Mouse (Mus musculus): ENCODE results near the gene Atp5s. TPM values are rescaled to one million over a fixed set of nuclear protein-coding genes. Genes with fewer than 3 reads are reported as not detected.
A peak's percentile ranks its signal among the peaks of the same experiment; 100 is the strongest.

Atp5s gene
- polyA plus RNA-seq, 1 experiment: 20.2 TPM

DNA sequence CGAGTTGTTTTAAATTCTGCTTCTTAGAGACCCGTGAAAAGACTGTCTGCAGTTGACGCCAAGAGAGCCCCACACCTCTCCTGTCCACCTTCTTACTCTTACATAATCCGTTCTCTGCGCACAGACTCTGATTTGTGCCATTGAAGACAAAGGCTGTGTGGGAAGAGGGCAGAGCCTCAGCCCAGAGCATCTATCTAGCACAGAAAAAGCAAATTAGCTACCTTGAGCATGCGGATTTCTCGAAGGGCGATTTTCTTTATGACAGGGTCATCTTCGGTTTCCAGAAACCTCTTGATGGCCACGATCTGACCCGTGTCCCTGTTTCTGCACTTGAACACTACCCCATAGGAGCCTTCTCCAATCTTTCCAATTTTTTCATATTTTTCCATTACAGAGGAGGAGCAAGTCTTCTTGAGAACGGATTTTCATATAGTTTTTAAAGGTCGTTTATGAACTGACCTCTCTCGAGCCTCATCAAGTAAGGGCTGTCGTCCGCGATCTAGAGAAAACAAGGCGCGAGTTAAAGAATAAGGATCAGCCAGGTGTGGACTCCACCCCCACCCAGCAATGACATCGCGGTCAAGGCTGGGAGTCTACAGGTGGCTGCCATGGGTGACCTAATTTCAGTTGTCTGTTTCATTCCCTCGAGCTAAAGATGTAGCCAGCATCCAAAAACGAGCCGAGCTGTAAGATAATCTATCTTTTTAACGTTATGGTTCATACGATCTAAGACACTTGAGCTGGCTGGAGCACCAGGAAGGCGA lies 65.2 kb downstream of the Atp5s start:
- H3K4me1 ChIP-seq (ENCODE audit: control insufficient read depth, insufficient read depth, low read length): peaks cover 2% of the 10 kb centered on the region; the same call in 1 of the 2 replicates
- TF ChIP-seq POLR2A (IDR thresholded peaks at IDR 0.05; ENCODE audit: low read depth, low read length) (no peak), CTCF (conservative IDR thresholded peaks at IDR 0.05; ENCODE audit: insufficient read depth, insufficient read length, low read depth, low read length) (no peak)
- H3K27me3 ChIP-seq (replicated peaks; ENCODE audit: control insufficient read depth, insufficient read depth, low read length): no peaks in the 10 kb centered on the region
- no peaks in the 10 kb centered on the region for H3K36me3 ChIP-seq (ENCODE audit: control insufficient read depth, insufficient read depth, low read length)
- H3K4me3 ChIP-seq (ENCODE audit: insufficient read depth, low read depth, low read length): peak overlapping the region; percentile 52
- H3K27ac ChIP-seq (ENCODE audit: insufficient read depth, low read depth, low read length): peak overlapping the region; percentile 99
- 24% methylated on average over 27 of the region's 27 CpGs for WGBS
- DNase-seq: peak; percentile 74

DNA sequence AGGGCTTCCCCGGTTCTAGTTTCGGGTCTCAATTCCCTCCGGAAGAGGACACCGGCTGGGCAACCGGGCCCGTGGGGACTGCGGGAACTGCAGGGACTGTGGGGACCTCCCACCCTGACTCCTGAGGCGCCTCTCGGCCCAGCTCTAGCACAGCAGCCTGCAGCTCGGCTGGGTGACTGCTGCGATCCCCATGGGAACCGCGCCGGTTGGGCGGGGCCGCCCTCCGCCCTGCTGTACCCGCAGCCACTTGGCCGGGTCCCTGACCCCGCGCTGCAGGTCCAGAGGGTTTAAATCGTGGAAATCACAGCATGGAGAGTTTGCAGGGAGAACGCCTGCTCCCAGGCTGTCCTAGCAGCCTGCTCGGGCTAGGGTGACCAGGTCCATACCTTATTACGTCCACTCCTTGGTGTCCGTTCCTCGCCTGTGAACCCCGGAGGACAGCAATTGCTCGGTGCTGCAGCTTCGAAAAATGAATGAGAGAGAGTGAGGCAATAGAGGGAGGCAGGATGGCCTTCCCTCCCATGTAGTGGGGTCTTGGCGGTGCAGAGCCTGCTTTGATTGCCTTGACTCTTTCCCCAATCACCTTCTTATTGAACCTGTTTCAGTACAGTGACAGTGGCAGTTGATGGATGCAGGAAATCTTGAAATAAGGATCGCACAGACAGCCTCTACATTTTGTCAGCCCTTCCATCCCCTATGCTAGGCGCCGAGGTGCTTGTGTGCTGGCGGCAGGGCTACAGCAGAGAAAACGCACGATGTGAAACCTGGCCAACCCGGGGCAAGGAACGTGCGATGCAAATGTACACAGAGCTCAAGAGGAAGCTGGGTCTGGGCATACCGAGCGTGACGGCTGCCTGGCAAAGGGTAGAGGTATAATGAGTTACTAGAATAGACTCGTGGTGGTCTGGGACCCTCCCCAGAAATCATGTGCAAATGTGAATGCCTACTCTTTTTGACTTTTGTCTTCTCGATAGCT lies 66.1 kb downstream of the Atp5s start, which contains the start of gene Cdkl1:
TSS of gene Cdkl1 (minus strand) at position 738 of the 976 bp plus-strand sequence.
- H3K36me3 ChIP-seq (ENCODE audit: control insufficient read depth, insufficient read depth, low read length): no peaks in the 10 kb centered on the region
- peaks cover 7% of the 10 kb centered on the region for H3K4me1 ChIP-seq (ENCODE audit: control insufficient read depth, insufficient read depth, low read length)
- peak within 1 kb of the TSS; percentile 52 for H3K4me3 ChIP-seq (ENCODE audit: insufficient read depth, low read depth, low read length)
- TF ChIP-seq POLR2A (IDR thresholded peaks at IDR 0.05; ENCODE audit: low read depth, low read length): peak; percentile 39
- TF ChIP-seq CTCF (conservative IDR thresholded peaks at IDR 0.05; ENCODE audit: insufficient read depth, insufficient read length, low read depth, low read length): no peak
- DNase-seq: peak; percentile 92
- WGBS: 2% methylated on average over 45 of the region's 45 CpGs
- no peaks in the 10 kb centered on the region for H3K27me3 ChIP-seq (replicated peaks; ENCODE audit: control insufficient read depth, insufficient read depth, low read length)
- peak within 1 kb of the TSS; percentile 99 for H3K27ac ChIP-seq (ENCODE audit: insufficient read depth, low read depth, low read length)

Other genes with a start within 250 kb of the Atp5s start
- gene Vcpkmt, start 141.9 kb upstream of the Atp5s start, polyA plus RNA-seq (2012; rRNA removed): 5.8 and 7.1 TPM in 2 replicates
- 28.5 and 28.8 TPM in 2 replicates for gene Sos2, start 43.1 kb upstream of the Atp5s start, polyA plus RNA-seq (2012; rRNA removed)
- gene L2hgdh, start 77 bp upstream of the Atp5s start, polyA plus RNA-seq (2012; rRNA removed): 27.2 and 35.5 TPM in 2 replicates
- 95.1 and 99.0 TPM in 2 replicates for gene Cdkl1, start 66.3 kb downstream of the Atp5s start, polyA plus RNA-seq (2012; rRNA removed)
- 0.95 and 2.1 TPM in 2 replicates for gene Atl1, start 167.7 kb downstream of the Atp5s start, polyA plus RNA-seq (2012; rRNA removed)
- gene Map4k5, start 168.2 kb downstream of the Atp5s start, polyA plus RNA-seq (2012; rRNA removed): 6.3 and 6.5 TPM in 2 replicates